Mouse (Mus musculus) spleen, postnatal 4 days (tissue): Measurements from ENCODE around the gene BC034090.
"Not testable (repeated sequence)": the region's sequence is repeated elsewhere in the genome, so short reads cannot be mapped to it uniquely, and the experiment has no call there.

Experiments used
- DNase-seq, 2 experiments: peaks; one replicate each; pipeline ENCODE4 v3.0.0; 2022; ENCODE audit warnings: low spot score in 2 of 2

The BC034090 gene

DNA sequence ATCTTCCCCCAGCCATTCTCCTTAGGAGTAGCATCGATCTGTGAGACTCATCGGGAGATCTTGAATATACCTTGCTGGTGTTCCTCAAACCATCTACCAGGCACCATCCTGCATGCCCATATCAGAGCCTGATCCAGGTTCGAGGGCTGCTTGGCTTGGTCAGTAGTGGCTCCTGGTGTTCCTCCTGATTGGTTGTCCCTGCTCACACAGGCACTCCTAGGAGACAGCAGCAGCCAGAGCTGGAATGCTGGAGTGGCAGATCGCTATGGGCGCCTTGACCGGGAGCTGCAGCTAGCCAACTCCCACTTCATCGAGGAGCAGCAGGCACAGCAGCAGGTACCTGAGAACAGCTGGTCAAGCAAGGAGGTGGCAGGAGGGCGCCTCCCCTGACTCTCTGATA is 53.0 kb downstream of the BC034090 start:
- DNase-seq, result no peak

DNA sequence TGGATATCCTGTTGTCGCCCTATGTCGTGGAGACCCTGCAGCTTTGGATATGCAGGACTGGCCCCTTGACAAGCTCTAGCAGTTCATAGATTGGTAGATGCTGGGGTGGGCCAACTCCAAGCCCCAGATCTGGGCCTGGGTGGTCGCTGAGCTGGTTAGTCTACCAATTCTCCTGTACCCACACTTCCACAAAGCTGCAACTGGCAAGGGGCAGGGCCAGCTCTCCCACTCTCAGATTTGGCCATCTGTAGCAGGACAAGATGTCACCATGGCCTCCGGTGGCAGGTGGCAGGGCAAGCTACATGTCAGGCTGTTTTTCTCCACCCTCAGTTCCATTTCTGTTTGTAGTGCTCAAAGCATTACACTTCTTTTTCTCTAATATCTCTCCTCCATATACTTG is 55.6 kb downstream of the BC034090 start:
- DNase-seq, result no peak

DNA sequence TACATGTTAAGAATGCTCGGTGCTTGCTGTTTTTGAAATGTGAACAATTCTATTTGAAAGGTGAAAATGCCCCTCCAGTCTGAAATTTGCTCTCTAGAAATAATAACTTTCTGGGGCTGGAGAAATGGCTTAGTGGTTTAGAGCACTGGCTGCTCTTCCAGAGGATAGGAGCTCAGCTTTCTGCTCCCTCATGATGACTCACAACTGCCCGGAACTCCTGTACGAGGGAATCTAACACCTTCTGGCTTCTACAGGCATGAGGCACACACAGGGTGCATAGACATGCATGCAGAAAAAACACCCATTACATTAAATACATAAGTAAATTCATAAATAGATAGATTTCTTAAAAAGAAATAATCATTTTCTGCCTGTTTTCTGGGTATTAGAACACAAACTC is 60.1 kb downstream of the BC034090 start:
- no peak for DNase-seq

DNA sequence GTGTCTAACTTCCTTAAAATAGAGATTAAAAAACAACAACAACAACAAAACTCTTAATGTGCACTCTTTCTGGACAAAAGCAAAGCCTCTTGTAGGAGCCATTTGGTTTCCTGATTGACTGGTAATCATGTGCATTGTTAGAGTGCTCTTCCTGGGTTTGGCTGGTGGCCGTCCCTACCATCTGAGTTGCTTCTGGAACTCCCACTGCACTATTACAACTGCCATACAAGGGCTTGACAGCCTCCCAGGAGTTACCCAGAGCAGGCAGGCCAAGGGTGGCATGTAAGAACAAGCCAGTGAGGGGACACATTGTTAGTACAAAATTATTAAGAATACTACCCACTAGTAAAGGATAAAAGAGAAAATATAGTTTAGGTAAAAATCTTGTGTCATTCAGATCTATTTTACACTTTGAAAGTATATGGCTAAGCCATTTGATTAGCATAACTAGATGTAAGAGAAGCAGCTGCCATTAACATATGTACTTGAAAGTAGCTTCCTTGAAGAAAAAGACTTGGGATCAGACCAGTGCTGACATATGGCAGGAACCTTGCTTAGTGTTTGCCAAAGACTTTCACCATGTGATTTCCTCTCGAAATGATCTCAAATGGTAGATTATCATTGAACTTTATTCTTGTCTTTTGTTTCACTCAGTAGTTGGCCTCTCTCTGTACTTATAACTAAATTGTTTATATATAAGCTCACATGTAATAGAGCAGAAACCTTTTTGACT is 65.9 kb downstream of the BC034090 start:
- no peak for DNase-seq

DNA sequence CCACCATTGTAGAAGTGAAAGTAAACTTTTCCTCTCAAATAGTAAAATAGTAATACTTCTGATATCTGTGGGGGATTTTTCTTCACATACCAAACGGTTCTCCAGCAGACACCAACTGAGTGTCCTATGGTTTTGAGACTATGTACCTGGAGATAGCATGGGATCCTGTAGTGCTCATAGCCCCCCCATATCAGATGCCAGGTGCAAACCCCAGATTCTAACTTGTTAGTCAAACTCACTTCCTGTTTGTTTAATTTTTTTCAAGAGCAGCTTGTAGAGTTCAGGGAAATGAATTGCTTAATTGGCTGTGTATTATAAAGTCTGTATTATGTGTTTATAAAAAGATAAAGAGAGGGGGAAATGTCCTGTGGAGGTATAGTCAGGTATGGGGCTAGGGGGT is 69.8 kb downstream of the BC034090 start:
- no peak for DNase-seq

DNA sequence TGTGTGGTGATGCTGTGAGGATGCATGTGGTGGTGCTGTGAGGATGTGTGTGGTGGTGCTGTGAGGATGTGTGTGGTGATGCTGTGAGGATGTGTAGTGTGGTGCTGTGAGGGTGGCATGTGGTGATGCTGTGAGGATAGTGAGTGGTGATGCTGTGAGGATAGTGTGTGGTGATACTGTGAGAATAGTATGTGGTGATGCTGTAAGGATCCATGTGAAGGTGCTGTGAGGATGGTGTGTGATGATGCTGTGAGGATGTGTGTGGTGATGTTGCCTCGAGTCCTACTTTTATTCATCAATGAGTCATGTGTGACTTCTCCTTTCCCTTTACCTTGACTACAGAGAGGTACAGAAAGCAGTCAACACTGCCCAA is 70.6 kb downstream of the BC034090 start:
- not testable (repeated sequence) for DNase-seq

DNA sequence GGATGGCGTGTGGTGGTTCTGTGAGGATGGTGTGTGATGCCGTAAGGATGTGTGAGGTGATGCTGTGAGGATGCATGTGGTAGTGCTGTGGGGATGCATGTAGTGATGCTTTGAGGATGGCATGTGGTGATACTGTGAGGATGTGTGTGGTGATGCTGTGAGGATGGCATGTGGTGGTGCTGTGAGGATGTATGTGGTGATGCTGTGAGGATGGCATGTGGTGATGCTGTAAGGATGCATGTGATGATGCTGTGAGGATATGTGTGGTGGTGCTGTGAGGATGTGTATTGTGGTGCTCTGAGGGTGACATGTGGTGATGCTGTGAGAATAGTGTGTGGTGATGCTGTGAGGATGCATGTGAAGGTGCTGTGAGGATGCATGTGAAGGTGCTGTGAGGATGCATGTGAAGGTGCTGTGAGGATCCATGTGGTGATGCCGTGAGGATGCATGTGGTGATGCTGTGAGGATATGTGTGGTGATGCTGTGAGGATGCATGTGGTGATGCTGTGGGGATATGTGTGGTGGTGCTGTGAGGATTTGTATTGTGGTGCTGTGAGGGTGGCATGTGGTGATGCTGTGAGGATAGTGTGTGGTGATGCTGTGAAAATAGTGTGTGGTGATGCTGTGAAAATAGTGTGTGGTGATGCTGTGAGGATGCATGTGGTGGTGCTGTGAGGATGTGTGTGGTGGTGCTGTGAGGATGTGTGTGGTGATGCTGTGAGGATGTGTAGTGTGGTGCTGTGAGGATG is 71.2 kb downstream of the BC034090 start:
- no peak for DNase-seq

DNA sequence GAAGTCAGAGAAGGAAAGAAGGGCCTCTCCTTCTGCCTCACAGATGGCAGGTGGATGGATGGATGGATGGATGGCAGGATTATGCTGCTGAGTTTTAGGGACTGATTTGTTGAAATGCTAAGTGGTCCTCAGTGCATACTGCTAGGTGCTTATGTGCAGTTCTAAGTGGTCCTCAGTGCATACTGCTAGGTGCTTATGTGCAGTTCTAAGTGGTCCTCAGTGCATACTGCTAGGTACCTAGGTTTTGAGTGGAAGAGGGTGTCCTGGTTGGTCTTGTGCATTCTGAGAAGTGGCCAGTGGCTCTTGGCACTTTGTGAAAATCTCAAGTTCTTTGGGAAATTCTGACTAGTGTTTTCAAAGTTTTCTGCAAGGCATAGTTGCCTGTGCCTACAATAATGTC is 74.3 kb downstream of the BC034090 start:
- no peak for DNase-seq

DNA sequence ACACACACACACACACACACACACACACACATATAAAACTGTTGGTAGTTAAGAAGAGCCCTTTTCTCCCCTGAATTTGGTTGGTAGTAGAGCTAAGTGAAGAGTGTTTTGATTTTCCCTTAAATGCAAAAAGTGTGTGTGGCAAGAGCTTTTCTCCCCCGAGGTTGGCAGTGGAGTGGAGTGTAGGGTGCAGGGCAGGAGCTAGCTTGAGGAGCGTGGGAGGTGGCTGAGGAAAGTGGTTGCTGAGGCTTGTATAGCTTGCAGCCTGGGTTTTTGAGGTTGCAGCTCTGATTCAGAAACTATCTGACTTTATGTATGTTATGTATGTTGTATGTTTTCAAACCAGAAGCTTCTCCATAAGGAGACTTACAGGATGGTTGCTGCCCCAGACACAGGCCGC is 76.8 kb downstream of the BC034090 start:
- DNase-seq, result no peak
